Mouse (Mus musculus) left cerebral cortex, adult 2 months (tissue): ENCODE measurements around the gene Olah. TPM values are rescaled to one million over a fixed set of nuclear protein-coding genes. Genes with fewer than 3 reads are reported as not detected.

Experiments used
- DNase-seq, 2 experiments: peaks; one replicate each; pipeline ENCODE4 v3.0.0; 2021 to 2022; ENCODE audit warnings: low spot score in 2 of 2, mixed read lengths in 1 of 2; ENCODE audit errors: extremely low spot score in 1 of 2
- H3K27ac ChIP-seq: fragments of 200-600 bp; 2 replicates; pipeline ENCODE4 v1.8.1; 2022
- H3K4me3 ChIP-seq: fragments of 200-600 bp; 2 replicates; pipeline ENCODE4 v1.8.1; 2022
- CTCF ChIP-seq: fragments of 200-600 bp; IDR thresholded peaks from 2 replicates; pipeline ENCODE4 v1.8.1; 2022; ENCODE audit warnings: antibody characterized with exemption, mild to moderate bottlenecking, moderate library complexity
- intact Hi-C: fragments of 180-260 bp; cut with DNase I; formaldehyde crosslinking; loops from one replicate; pipeline ENCODE4 v1.15.1; 2025
- total RNA-seq, 2 experiments: library from RNA; stranded (reverse); gene quantifications; 2 replicates each; pipeline ENCODE4 v1.2.3; 2021

Olah gene
- total RNA-seq, 2 experiments from 2014 or later, result not detected

DNA sequence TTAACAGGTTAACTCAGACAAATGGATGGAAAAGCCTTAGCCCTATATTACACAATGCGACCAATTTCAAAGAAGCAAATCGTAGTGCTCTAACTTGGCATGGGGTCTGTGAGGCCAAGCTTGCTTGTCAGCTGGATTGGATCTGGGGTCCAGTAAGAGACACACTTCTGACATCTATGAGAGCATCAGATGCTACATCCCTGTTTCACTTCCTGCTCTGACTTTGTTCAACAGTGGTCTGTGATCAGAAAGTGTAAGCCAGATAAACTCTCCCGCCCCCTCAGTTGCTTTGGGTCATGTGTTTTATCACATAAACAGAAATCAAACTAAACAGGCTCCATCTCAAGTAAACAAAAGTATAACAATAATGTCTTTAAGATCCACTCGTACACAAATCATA lies 48.6 kb downstream of the Olah start:
- Histone ChIP-seq H3K4me3 (no peak overlapping the region), H3K27ac (no peak overlapping the region)
- intact Hi-C loops, result loop anchor here (2.0 to 10.0 kb wide), 4 partner anchors 66 to 1516 kb away; no protein-coding TSS in a partner anchor
- no peak for DNase-seq
- no peak for TF ChIP-seq CTCF

DNA sequence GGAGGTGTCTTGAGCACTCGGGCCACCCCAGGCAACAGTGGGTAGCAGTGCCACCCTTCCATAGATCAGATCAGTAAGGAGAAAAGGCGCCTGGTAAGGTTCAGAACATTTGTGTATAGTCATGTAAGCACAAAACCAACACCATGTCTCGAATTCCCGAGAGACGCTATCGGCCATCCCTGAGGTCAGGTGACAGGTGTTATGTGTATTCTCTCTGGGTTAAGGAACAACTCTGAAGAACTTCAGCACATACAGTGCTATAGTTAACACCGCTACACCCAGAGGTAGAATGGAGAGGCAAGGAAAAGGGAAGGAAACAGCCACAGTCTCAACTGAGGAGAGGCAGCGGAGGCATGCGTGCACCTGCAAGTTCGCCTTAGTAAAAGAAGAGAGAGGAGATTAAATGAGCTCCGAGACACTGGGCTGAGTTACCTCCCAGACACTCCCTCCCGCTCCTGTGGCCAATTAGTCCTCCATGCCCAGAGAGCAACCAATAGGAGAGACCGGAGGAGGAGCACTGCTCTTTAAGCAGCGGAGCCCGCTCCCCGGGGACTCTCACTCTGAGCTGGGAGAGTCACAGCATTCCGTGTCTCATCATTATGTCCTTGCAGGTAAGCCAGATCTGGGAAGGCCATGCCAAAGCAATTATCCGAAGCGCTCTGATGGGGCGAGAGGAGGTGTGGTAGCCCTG lies 61.3 kb downstream of the Olah start, which contains the start of gene Acbd7:
Acbd7 (plus strand) TSS at position 558 of the 691 bp plus-strand sequence.
- peak within 1 kb of the TSS; percentile 34 for H3K4me3 ChIP-seq
- peak; percentile 57 to 72 for DNase-seq
- no peak for TF ChIP-seq CTCF
- no peak within 1 kb of the TSS for H3K27ac ChIP-seq
- intact Hi-C loops, result no loop called here

- intact Hi-C loops, result no loop called here
- no peak overlapping the region for H3K4me3 ChIP-seq
- no peak overlapping the region for H3K27ac ChIP-seq
- TF ChIP-seq CTCF, result no peak
- no peak for DNase-seq
Observed at GRCm38 (mm10) chr2:3333761-3334160, 63.2 kb downstream of the Olah start.

DNA sequence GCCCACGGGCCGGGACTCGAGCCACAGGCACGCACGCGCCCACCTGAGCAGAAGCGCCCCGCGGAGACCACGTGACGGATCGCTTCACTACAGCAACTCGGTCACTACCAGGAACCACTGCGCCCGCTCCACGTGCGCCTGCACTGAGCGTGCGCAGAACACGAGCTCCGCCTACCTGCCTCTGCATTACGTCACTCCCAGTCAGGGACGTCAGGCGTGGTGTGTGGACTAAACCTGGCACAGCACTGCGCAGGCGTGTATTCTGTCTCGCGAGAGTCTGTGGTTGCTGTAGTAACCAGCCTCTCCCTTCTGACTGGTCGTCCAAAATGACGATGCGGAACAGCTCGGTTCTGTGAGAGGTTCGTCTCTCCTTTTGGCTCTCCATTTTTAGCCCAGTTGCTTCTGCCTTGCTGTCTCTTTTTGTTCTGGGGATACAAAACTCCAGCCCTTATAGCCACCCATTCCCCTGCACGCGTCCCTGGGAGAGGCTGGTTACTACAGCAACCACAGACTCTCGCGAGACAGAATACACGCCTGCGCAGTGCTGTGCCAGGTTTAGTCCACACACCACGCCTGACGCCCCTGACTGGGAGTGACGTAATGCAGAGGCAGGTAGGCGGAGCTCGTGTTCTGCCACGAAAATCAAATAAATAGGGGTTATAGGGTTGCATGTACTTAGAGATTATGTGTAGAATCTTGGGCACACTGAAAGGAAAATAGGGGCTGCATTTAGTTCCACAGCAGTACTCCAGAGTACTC lies 64.3 kb downstream of the Olah start, which contains the start of gene Rpp38:
Rpp38 (minus strand) TSS at position 160 of the 759 bp plus-strand sequence.
- intact Hi-C loops, result loop anchor here (1.0 kb wide), 1 partner anchor 48 kb away; the partner anchor contains the start of gene Nmt2
- H3K27ac ChIP-seq, result peak within 1 kb of the TSS; percentile 94
- DNase-seq, result peak; percentile 98 to 99
- peak within 1 kb of the TSS; percentile 94 for H3K4me3 ChIP-seq
- TF ChIP-seq CTCF, result no peak

GRCm38 (mm10) chr2:3332056-3332455 lies 65.0 kb downstream of the Olah start:
- no peak for TF ChIP-seq CTCF
- peak overlapping the region; percentile 94 for H3K4me3 ChIP-seq
- intact Hi-C loops, result loop anchor here (1.0 kb wide), 1 partner anchor 48 kb away; the partner anchor contains the start of gene Nmt2

DNA sequence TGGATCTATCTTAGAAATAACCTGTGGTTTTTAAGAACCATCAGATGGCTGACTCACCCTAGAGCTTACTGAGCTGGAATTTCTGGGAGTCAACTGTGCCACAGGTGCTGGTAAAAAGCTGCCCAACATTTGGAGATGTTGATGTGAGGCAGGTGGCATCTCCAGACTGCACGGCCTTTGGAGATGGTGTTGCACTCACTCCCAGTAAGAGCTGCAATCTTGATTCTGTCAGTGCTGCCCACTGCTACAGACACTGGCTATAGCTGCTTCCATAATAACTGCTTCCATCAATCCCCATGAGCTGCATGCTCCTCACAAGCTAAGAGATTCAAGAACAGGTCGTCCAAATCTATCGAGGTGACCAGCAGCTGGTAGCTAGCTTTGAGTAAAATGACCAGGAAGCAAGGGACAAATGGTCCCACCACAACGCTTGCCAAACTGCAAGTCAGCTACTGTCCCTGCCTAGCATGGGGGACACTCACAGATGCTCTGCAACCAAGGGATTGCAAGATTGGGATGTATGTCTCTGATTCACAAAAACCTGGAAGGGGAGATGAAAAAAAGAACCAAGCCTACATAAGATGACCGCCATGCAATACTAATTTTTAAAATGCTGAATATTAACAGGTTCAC lies 65.8 kb downstream of the Olah start:
- H3K27ac ChIP-seq, result no peak overlapping the region
- TF ChIP-seq CTCF, result no peak
- DNase-seq, result no peak
- H3K4me3 ChIP-seq, result peak overlapping the region; percentile 94
- intact Hi-C loops, result no loop called here

More at GRCm38 (mm10) chr2:3332056-3332455, 65.0 kb downstream of the Olah start:
- no peak for DNase-seq
- peak overlapping the region; percentile 94 for H3K27ac ChIP-seq

- Histone ChIP-seq H3K4me3 (no peak overlapping the region), H3K27ac (no peak overlapping the region)
- intact Hi-C loops, result loop anchor here (5.0 kb wide), 1 partner anchor 210 kb away; no protein-coding TSS in a partner anchor
- DNase-seq, result no peak
- TF ChIP-seq CTCF, result peak; percentile 64
Observed at GRCm38 (mm10) chr2:3327351-3327750, 69.7 kb downstream of the Olah start.

GRCm38 (mm10) chr2:3326547-3326946 lies 70.5 kb downstream of the Olah start:
- TF ChIP-seq CTCF, result no peak
- intact Hi-C loops, result loop anchor here (5.0 kb wide), 1 partner anchor 209 kb away; no protein-coding TSS in a partner anchor
- no peak overlapping the region for H3K27ac ChIP-seq
- DNase-seq, result no peak
- H3K4me3 ChIP-seq, result no peak overlapping the region

DNA sequence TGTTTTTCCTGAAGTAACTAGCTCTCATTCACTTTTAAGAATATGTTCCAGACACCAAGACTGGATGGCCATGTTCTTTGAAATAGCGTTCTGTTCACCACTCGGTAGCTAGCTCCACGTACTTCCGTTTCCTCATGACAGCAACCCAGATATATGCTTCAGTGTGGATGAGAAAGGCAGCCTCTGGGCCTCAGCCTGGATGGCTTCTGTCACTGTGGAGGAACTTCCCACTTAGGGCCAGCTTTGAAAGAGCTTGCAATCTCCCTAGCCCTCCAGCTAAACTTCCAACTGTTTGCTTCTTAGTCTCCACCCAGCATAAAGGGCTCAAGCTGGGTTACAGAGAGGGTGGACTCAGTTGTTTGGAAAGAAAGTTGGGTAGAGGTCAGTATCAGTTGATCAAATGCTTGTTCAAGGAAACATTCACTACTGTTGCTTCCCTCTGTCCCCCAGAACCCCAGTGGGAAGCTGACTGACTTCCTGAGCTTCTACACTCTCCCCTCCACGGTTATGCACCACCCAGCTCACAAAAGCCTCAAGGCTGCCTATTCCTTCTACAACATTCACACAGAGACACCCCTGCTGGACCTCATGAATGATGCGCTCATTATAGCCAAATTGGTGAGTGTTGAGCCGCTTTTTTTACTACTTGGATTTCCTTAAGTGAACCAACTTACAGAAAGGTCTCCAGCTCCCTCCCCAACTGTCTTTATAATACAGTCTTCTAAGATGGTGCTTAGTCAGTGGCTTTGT lies 72.5 kb downstream of the Olah start:
- DNase-seq, result no peak
- TF ChIP-seq CTCF, result no peak
- no peak overlapping the region for H3K4me3 ChIP-seq
- intact Hi-C loops, result loop anchor here (5.0 kb wide), 1 partner anchor 207 kb away; no protein-coding TSS in a partner anchor
- no peak overlapping the region for H3K27ac ChIP-seq

- intact Hi-C loops, result no loop called here
- Histone ChIP-seq H3K4me3 (no peak overlapping the region), H3K27ac (no peak overlapping the region)
- no peak for DNase-seq
- no peak for TF ChIP-seq CTCF
Observed at GRCm38 (mm10) chr2:3323132-3323531, 73.9 kb downstream of the Olah start.

- Histone ChIP-seq H3K27ac (no peak overlapping the region), H3K4me3 (no peak overlapping the region)
- intact Hi-C loops, result no loop called here
- TF ChIP-seq CTCF, result no peak
- DNase-seq, result peak in 1 of 2 experiments; percentile 29
Observed at GRCm38 (mm10) chr2:3305426-3306025, 91.5 kb downstream of the Olah start.
